Mouse (Mus musculus) C2C12 (cell line): ENCODE data around the gene Armc2. TPM values are rescaled to one million over a fixed set of nuclear protein-coding genes. Genes with fewer than 3 reads are reported as not detected.

Experiments
- H3K27me3 ChIP-seq: one replicate; pipeline ENCODE4 v1.6.1; 2011; ENCODE audit not compliant: control insufficient read depth, insufficient read depth, insufficient read length
- H3K36me3 ChIP-seq: one replicate; pipeline ENCODE4 v1.6.1; 2011; ENCODE audit not compliant: control insufficient read depth, insufficient read depth
- H3K4me3 ChIP-seq: one replicate; pipeline ENCODE4 v1.5.1; 2011; ENCODE audit warnings: mild to moderate bottlenecking, control low read depth; ENCODE audit not compliant: poor library complexity, insufficient read depth, severe bottlenecking
- H3K79me2 ChIP-seq: one replicate; pipeline ENCODE4 v1.6.1; 2011; ENCODE audit not compliant: control insufficient read depth, insufficient read depth
- H3K79me3 ChIP-seq: one replicate; pipeline ENCODE4 v1.6.1; 2011; ENCODE audit warnings: low read depth, control low read depth
- H3ac ChIP-seq: one replicate; pipeline ENCODE3; 2011; ENCODE audit warnings: low read depth; ENCODE audit not compliant: control insufficient read depth, insufficient read length
- CEBPB ChIP-seq: IDR thresholded peaks from one replicate; pipeline ENCODE4 v1.6.1; 2011; ENCODE audit warnings: low read depth, mild to moderate bottlenecking, control low read depth, moderate library complexity
- CTCF ChIP-seq: IDR thresholded peaks from one replicate; pipeline ENCODE4 v1.5.1; 2011; ENCODE audit not compliant: control insufficient read depth, insufficient read depth, insufficient read length
- FOSL1 ChIP-seq: IDR thresholded peaks from one replicate; pipeline ENCODE4 v1.8.0; 2011; ENCODE audit warnings: mild to moderate bottlenecking, low read length; ENCODE audit not compliant: poor library complexity, insufficient read depth, severe bottlenecking
- MAX ChIP-seq: IDR thresholded peaks from one replicate; pipeline ENCODE4 v1.6.1; 2011; ENCODE audit warnings: mild to moderate bottlenecking, control low read depth
- MYOD1 ChIP-seq: IDR thresholded peaks from one replicate; pipeline ENCODE4 v1.6.1; 2011; ENCODE audit warnings: low read depth; ENCODE audit not compliant: control insufficient read depth, insufficient read length
- MYOG ChIP-seq: IDR thresholded peaks from one replicate; pipeline ENCODE4 v1.6.1; 2011; ENCODE audit not compliant: control insufficient read depth, insufficient read length; ENCODE audit errors: extremely low read depth
- USF1 ChIP-seq: IDR thresholded peaks from one replicate; pipeline ENCODE4 v1.6.1; 2011; ENCODE audit warnings: low read depth, mild to moderate bottlenecking, control low read depth, moderate library complexity
- long read RNA-seq, 2 experiments: library from polyadenylated mRNA; unstranded; transcript quantifications; one replicate each; pipeline ENCODE4 v2.0.0; 2019 to 2020
- polyA plus RNA-seq: library from polyadenylated mRNA; unstranded; fragments of >200 nt; fragmentation: generic; extraction: Trizol; gene quantifications from one replicate; pipeline ENCODE4 v1.2.1, GENCODE M21; 2012; ENCODE audit warnings: missing spikeins

The Armc2 gene
- polyA plus RNA-seq: 0.20 TPM
- long read RNA-seq, experiment 1, partial matches to known transcripts: 0 of 6 reads
- long read RNA-seq, experiment 1, other reads (novel, unspliced or antisense): 0 of 6 reads
- long read RNA-seq, experiment 2: 0 reads

DNA sequence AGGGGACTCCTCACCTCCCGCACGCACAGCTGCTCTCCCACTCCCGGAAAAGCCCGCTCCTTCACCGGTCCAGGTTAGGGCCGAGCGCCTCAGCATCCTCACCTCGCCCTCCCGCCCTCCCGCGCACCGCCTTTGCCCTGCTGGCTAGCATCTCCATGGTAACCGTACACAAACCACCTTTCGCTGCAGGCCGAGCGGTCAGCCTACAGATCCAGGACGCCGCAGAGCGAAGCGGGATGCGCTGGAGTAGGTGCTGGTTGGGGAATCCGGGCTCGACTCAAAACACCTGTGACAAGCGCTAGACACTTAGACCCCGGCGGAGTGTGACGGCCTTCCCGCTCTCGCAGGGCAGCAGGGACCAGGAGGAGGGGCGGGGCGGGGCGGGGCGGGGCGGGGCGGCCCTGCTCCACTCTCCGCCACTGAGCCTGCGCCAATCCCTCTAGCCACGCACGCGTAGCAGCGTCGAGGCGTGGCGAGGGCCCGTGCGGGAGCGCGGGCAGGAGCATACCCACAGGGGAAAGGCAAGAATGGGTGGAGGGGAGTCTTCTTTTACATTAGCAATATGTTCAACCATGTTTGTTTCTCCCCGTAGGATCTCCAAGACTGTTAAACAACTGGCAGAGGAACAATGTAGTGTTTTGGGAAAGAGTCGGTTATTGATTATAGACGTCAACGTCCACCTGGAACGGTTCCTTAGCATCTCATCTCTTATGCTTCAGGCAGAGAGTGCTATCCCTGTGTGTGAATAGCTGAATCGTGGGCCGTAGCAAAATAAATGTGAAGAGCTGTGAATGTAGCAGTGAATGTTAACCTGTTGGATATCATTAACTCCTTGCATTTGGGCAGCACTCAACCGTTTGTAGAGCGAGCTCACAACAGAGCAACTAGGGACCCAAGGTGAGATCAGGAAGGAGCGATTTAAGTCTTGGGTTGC lies at the start of gene Armc2:
Gene Armc2 (minus strand): TSS at position 427 of the 934 bp plus-strand sequence.
- Histone ChIP-seq H3K27me3 (peaks cover 12% of the 10 kb centered on the region), H3K4me3 (peak within 1 kb of the TSS; percentile 23), H3ac (peak within 1 kb of the TSS; percentile 55), H3K79me2 (no peaks in the 10 kb centered on the region), H3K79me3 (no peaks in the 10 kb centered on the region), H3K36me3 (no peaks in the 10 kb centered on the region)
- TF ChIP-seq MYOD1: no peak
- TF ChIP-seq MAX: peak; percentile 63

DNA sequence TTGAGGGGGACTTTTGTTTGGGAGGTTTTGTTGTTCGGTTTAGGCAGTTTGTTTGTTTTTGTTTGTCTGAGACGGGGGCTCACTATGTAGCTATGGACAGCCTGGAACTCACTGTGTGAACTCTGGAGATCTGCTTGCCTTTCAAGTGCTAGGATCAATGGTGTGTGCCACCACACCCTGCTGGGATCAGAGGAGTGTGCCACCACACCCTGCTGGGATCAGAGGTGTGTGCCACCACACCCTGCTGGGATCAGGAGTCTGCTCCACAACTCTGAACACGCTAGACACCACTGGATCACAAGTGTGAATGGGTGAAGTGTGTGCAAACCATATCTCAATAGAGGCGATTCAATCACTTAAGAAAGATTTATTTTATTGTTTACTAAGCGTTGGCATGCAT lies 46.2 kb upstream of the Armc2 start:
- no peaks in the 10 kb centered on the region for H3K79me2 ChIP-seq
- H3ac ChIP-seq: no peak overlapping the region
- TF ChIP-seq MAX (no peak), CTCF (no peak), FOSL1 (no peak), USF1 (no peak), MYOD1 (no peak)
- no peaks in the 10 kb centered on the region for H3K79me3 ChIP-seq
- H3K27me3 ChIP-seq: no peaks in the 10 kb centered on the region
- H3K4me3 ChIP-seq: no peak overlapping the region
- no peaks in the 10 kb centered on the region for H3K36me3 ChIP-seq

DNA sequence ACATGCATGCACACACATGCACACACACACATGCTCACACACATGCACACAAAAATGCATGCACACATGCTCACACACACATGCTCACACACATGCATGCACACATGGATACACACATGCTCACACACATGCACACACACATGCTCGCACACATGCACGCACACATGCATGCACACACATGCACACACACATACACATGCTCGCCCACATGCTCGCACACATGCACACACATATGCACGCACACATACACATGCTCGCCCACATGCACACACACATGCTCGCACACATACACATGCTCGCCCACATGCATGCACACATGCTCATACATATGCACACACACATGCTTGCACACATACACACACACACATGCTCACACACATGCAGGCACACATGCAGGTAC lies 41.3 kb upstream of the Armc2 start:
- H3ac ChIP-seq: no peak overlapping the region
- H3K79me2 ChIP-seq: no peaks in the 10 kb centered on the region
- no peak for TF ChIP-seq MYOG
- TF ChIP-seq FOSL1: no peak
- TF ChIP-seq USF1: no peak
- no peak for TF ChIP-seq MAX
- TF ChIP-seq CTCF: no peak
- TF ChIP-seq MYOD1: no peak
- no peak for TF ChIP-seq CEBPB
- no peaks in the 10 kb centered on the region for H3K36me3 ChIP-seq
- H3K27me3 ChIP-seq: no peaks in the 10 kb centered on the region
- H3K79me3 ChIP-seq: no peaks in the 10 kb centered on the region
- H3K4me3 ChIP-seq: no peak overlapping the region

DNA sequence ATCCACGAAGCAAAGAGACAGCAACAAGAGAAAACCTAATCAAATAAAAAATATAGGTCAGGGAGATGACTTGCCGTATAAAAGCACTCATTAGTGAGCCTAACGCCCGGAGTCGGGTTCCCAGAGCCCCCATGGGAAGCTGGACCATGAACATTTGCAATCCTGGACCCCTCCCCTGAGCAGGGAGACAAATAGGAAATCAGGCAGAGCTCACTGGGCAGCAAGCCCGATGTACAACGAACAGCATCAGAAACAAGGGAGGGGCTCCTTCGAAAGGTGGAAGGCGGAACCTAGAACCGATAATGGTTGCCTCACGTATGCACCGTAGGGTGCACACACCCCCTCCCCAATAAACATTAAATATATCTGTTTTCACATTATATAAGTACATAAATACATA lies 39.5 kb upstream of the Armc2 start:
- Histone ChIP-seq H3K36me3 (no peaks in the 10 kb centered on the region), H3K79me3 (no peaks in the 10 kb centered on the region), H3K4me3 (no peak overlapping the region), H3ac (no peak overlapping the region), H3K79me2 (no peaks in the 10 kb centered on the region), H3K27me3 (no peaks in the 10 kb centered on the region)
- TF ChIP-seq CEBPB (no peak), MYOG (no peak), MAX (no peak), USF1 (no peak), FOSL1 (no peak), CTCF (no peak), MYOD1 (no peak)

DNA sequence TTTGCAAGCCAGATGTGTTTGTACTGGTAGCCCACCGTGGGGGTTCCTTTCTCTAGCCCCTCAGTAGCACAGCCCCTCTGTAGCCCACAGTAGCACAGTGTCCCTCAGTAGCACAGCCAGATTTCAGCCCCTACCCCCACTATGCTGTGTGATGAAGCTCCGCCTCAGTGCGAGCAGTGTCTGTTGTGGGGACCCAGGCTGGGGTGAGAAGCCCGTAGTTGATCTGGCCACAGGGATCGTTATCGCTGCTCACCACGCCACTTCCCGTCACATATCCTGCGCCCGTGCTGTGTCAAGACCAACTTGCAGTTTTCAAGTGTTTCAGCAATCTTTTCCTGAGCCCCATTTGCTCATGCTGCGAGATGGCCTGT lies 39.0 kb upstream of the Armc2 start:
- H3K4me3 ChIP-seq: no peak overlapping the region
- no peaks in the 10 kb centered on the region for H3K79me3 ChIP-seq
- H3K79me2 ChIP-seq: no peaks in the 10 kb centered on the region
- TF ChIP-seq MAX (no peak), CTCF (no peak), MYOD1 (no peak), MYOG (no peak), CEBPB (no peak), USF1 (no peak), FOSL1 (no peak)
- no peaks in the 10 kb centered on the region for H3K27me3 ChIP-seq
- H3ac ChIP-seq: no peak overlapping the region
- H3K36me3 ChIP-seq: no peaks in the 10 kb centered on the region
